Mouse (Mus musculus) myocyte (in vitro differentiated cells): ENCODE measurements around the gene Scube3. TPM values are rescaled to one million over a fixed set of nuclear protein-coding genes. Genes with fewer than 3 reads are reported as not detected.

Experiments used
- H3K27me3 ChIP-seq: one replicate; pipeline ENCODE4 v1.6.1; 2011; ENCODE audit not compliant: control insufficient read depth, insufficient read depth, insufficient read length
- H3K36me3 ChIP-seq: one replicate; pipeline ENCODE4 v1.6.1; 2011; ENCODE audit not compliant: control insufficient read depth, insufficient read depth
- H3K4me2 ChIP-seq: one replicate; pipeline ENCODE4 v1.6.1; 2011; ENCODE audit warnings: low read depth, control low read depth
- H3K4me3 ChIP-seq: one replicate; pipeline ENCODE4 v1.5.1; 2011; ENCODE audit warnings: mild to moderate bottlenecking, control low read depth, moderate library complexity
- H3K79me2 ChIP-seq: one replicate; pipeline ENCODE4 v1.6.1; 2011; ENCODE audit not compliant: control insufficient read depth, insufficient read depth
- H3ac ChIP-seq: one replicate; pipeline ENCODE4 v1.6.1; 2011; ENCODE audit not compliant: control insufficient read depth, insufficient read length
- CEBPB ChIP-seq: IDR thresholded peaks from 2 replicates; pipeline ENCODE4 v1.6.1; 2011; ENCODE audit warnings: mild to moderate bottlenecking, moderate library complexity; ENCODE audit not compliant: poor library complexity, insufficient read depth, severe bottlenecking
- E2F4 ChIP-seq: IDR thresholded peaks from one replicate; pipeline ENCODE4 v1.6.1; 2011; ENCODE audit warnings: mild to moderate bottlenecking, control low read depth, moderate library complexity; ENCODE audit not compliant: insufficient read depth
- MAX ChIP-seq: IDR thresholded peaks from one replicate; pipeline ENCODE4 v1.6.1; 2011; ENCODE audit warnings: low read depth, mild to moderate bottlenecking, control low read depth
- MYOD1 ChIP-seq, 3 experiments: IDR thresholded peaks; one replicate each; pipeline ENCODE4 v1.6.1; 2011; ENCODE audit warnings: control low read depth in 2 of 3, low read depth in 2 of 3, mild to moderate bottlenecking in 2 of 3, moderate library complexity in 1 of 3; ENCODE audit not compliant: insufficient read length in 2 of 3, control insufficient read depth in 1 of 3
- MYOG ChIP-seq, 3 experiments: IDR thresholded peaks; one replicate each; pipeline ENCODE4 v1.6.1; 2011; ENCODE audit warnings: control low read depth in 2 of 3, low read depth in 2 of 3, mild to moderate bottlenecking in 2 of 3; ENCODE audit not compliant: insufficient read length in 2 of 3, control insufficient read depth in 1 of 3, insufficient read depth in 1 of 3
- POLR2A ChIP-seq: IDR thresholded peaks from one replicate; pipeline ENCODE4 v1.6.1; 2011; ENCODE audit warnings: low read depth, mild to moderate bottlenecking, control low read depth, moderate library complexity; ENCODE audit not compliant: insufficient read length
- POLR2AphosphoS2 ChIP-seq: IDR thresholded peaks from one replicate; pipeline ENCODE4 v1.6.1; 2011; ENCODE audit warnings: low read depth, control low read depth; ENCODE audit not compliant: insufficient read length
- REST ChIP-seq: IDR thresholded peaks from one replicate; pipeline ENCODE4 v1.6.1; 2011; ENCODE audit warnings: mild to moderate bottlenecking, control low read depth, moderate library complexity; ENCODE audit not compliant: insufficient read depth, insufficient read length
- SRF ChIP-seq: IDR thresholded peaks from one replicate; pipeline ENCODE4 v1.6.1; 2011; ENCODE audit warnings: low read depth; ENCODE audit not compliant: control insufficient read depth, insufficient read length
- TCF12 ChIP-seq: IDR thresholded peaks from one replicate; pipeline ENCODE4 v1.6.1; 2011; ENCODE audit warnings: mild to moderate bottlenecking, control low read depth; ENCODE audit not compliant: poor library complexity, insufficient read depth, severe bottlenecking
- TCF3 ChIP-seq: IDR thresholded peaks from one replicate; pipeline ENCODE4 v1.6.1; 2011; ENCODE audit warnings: low read depth, control low read depth; ENCODE audit not compliant: insufficient read length
- USF1 ChIP-seq: IDR thresholded peaks from one replicate; pipeline ENCODE4 v1.6.1; 2011; ENCODE audit warnings: low read depth, mild to moderate bottlenecking, control low read depth, moderate library complexity
- polyA plus RNA-seq: library from polyadenylated mRNA; unstranded; fragments of >200 nt; fragmentation: generic; extraction: Trizol; gene quantifications from one replicate; pipeline ENCODE4 v1.2.1, GENCODE M21; 2012; ENCODE audit warnings: missing spikeins

Scube3 gene
- polyA plus RNA-seq, 1 experiment, result 0.02 TPM

GRCm38 (mm10) chr17:28180331-28180730, 38.4 kb downstream of the Scube3 start:
- no peak overlapping the region for H3ac ChIP-seq
- H3K4me2 ChIP-seq, result no peak overlapping the region
- no peaks in the 10 kb centered on the region for H3K36me3 ChIP-seq
- H3K27me3 ChIP-seq, result no peaks in the 10 kb centered on the region
- no peak for TF ChIP-seq TCF12
- H3K4me3 ChIP-seq, result no peak overlapping the region
- no peaks in the 10 kb centered on the region for H3K79me2 ChIP-seq

- no peak overlapping the region for H3K4me2 ChIP-seq
Measured at GRCm38 (mm10) chr17:28180783-28181544, 39.0 kb downstream of the Scube3 start.

GRCm38 (mm10) chr17:28184971-28185638, 43.2 kb downstream of the Scube3 start:
- Histone ChIP-seq H3ac (no peak overlapping the region), H3K36me3 (no peaks in the 10 kb centered on the region), H3K4me3 (no peak overlapping the region), H3K27me3 (no peaks in the 10 kb centered on the region), H3K4me2 (no peak overlapping the region), H3K79me2 (no peaks in the 10 kb centered on the region)
- TF ChIP-seq CEBPB (no peak), POLR2A (no peak), SRF (no peak), TCF3 (no peak), USF1 (no peak), REST (no peak), TCF12 (no peak), MAX (no peak), E2F4 (no peak), MYOD1 (IDR thresholded peaks at IDR 0.05; ENCODE audit: control insufficient read depth in 1 of 3, insufficient read length in 2 of 3, low read depth in 2 of 3) (no peak), MYOG (IDR thresholded peaks at IDR 0.05; ENCODE audit: control insufficient read depth in 1 of 3, insufficient read depth in 1 of 3, insufficient read length in 2 of 3, low read depth in 2 of 3) (no peak), POLR2AphosphoS2 (no peak)

More at GRCm38 (mm10) chr17:28180783-28181544, 39.0 kb downstream of the Scube3 start:
- H3K36me3 ChIP-seq, result no peaks in the 10 kb centered on the region
- H3K4me3 ChIP-seq, result no peak overlapping the region
- no peak overlapping the region for H3ac ChIP-seq
- TF ChIP-seq MYOG (IDR thresholded peaks at IDR 0.05; ENCODE audit: control insufficient read depth in 1 of 3, insufficient read depth in 1 of 3, insufficient read length in 2 of 3, low read depth in 2 of 3) (no peak), REST (no peak), CEBPB (no peak), TCF3 (no peak), TCF12 (no peak), POLR2A (no peak), MYOD1 (IDR thresholded peaks at IDR 0.05; ENCODE audit: control insufficient read depth in 1 of 3, insufficient read length in 2 of 3, low read depth in 2 of 3) (no peak), MAX (no peak), SRF (no peak), E2F4 (no peak), POLR2AphosphoS2 (no peak), USF1 (no peak)
- no peaks in the 10 kb centered on the region for H3K79me2 ChIP-seq
- H3K27me3 ChIP-seq, result no peaks in the 10 kb centered on the region

- no peaks in the 10 kb centered on the region for H3K36me3 ChIP-seq
- no peaks in the 10 kb centered on the region for H3K27me3 ChIP-seq
- H3K79me2 ChIP-seq, result no peaks in the 10 kb centered on the region
- no peak overlapping the region for H3ac ChIP-seq
- TF ChIP-seq USF1 (no peak), POLR2AphosphoS2 (peak; percentile 25), TCF3 (no peak)
- no peak overlapping the region for H3K4me3 ChIP-seq
- H3K4me2 ChIP-seq, result no peak overlapping the region
Measured at GRCm38 (mm10) chr17:28188313-28188712, 46.4 kb downstream of the Scube3 start.

- TF ChIP-seq POLR2AphosphoS2, result no peak
- TF ChIP-seq CEBPB, result 0 out of 2 replicates have a peak, but pooled peaks have one; percentile 34
- Histone ChIP-seq H3ac (no peak overlapping the region), H3K79me2 (no peaks in the 10 kb centered on the region), H3K4me2 (peak overlapping the region; percentile 27), H3K4me3 (no peak overlapping the region), H3K36me3 (peaks cover 4% of the 10 kb centered on the region), H3K27me3 (no peaks in the 10 kb centered on the region)
Measured at GRCm38 (mm10) chr17:28192754-28193153, 50.8 kb downstream of the Scube3 start.
